Mouse (Mus musculus) kidney, adult 18-20 months (tissue): ENCODE results near the gene Galnt11.
"Not testable (repeated sequence)": the region's sequence is repeated elsewhere in the genome, so short reads cannot be mapped to it uniquely, and the experiment has no call there.

ENCODE experiments used
- DNase-seq: peaks from one replicate; pipeline ENCODE4 v3.0.0; 2021

Galnt11 gene

GRCm38 (mm10) chr5:25221604-25222003 lies at the start of gene Galnt11:
Gene Galnt11, plus strand, starts transcription at chr5:25221904.
- no peak for DNase-seq

- DNase-seq, result not testable (repeated sequence)
Measured at GRCm38 (mm10) chr5:25177937-25178336, 43.8 kb upstream of the Galnt11 start.

GRCm38 (mm10) chr5:25178543-25178942 lies 43.2 kb upstream of the Galnt11 start:
- DNase-seq, result peak; percentile 25

GRCm38 (mm10) chr5:25179284-25179683 lies 42.4 kb upstream of the Galnt11 start:
- peak; percentile 22 for DNase-seq

- peak; percentile 49 for DNase-seq
Measured at GRCm38 (mm10) chr5:25179936-25180488, 41.7 kb upstream of the Galnt11 start.

GRCm38 (mm10) chr5:25181004-25181531 lies 40.6 kb upstream of the Galnt11 start, which contains the start of gene Galntl5:
Gene Galntl5, plus strand, starts transcription at chr5:25181460.
- DNase-seq, result peak; percentile 16

GRCm38 (mm10) chr5:25183595-25183994 lies 38.1 kb upstream of the Galnt11 start:
- DNase-seq, result no peak

GRCm38 (mm10) chr5:25184594-25184993 lies 37.1 kb upstream of the Galnt11 start:
- DNase-seq, result no peak

GRCm38 (mm10) chr5:25187727-25188126 lies 34.0 kb upstream of the Galnt11 start:
- peak; percentile 25 for DNase-seq

- peak; percentile 68 for DNase-seq
Measured at GRCm38 (mm10) chr5:25188802-25189201, 32.9 kb upstream of the Galnt11 start.

GRCm38 (mm10) chr5:25190521-25190920 lies 31.2 kb upstream of the Galnt11 start:
- DNase-seq, result no peak

- no peak for DNase-seq
Measured at GRCm38 (mm10) chr5:25211872-25212271, 9.8 kb upstream of the Galnt11 start.

- not testable (repeated sequence) for DNase-seq
Measured at GRCm38 (mm10) chr5:25213216-25213615, 8.5 kb upstream of the Galnt11 start.

- no peak for DNase-seq
Measured at GRCm38 (mm10) chr5:25215006-25215405, 6.7 kb upstream of the Galnt11 start.

GRCm38 (mm10) chr5:25222752-25223702 lies 1.3 kb downstream of the Galnt11 start, which contains the start of gene E130116L18Rik:
Gene E130116L18Rik, minus strand, starts transcription at chr5:25223153.
- peak; percentile 91 for DNase-seq

GRCm38 (mm10) chr5:25224377-25224776 lies 2.7 kb downstream of the Galnt11 start:
- not testable (repeated sequence) for DNase-seq

GRCm38 (mm10) chr5:25243101-25243500 lies 21.4 kb downstream of the Galnt11 start:
- peak; percentile 37 for DNase-seq

GRCm38 (mm10) chr5:25245806-25246472 lies 24.2 kb downstream of the Galnt11 start:
- no peak for DNase-seq

- DNase-seq, result no peak
Measured at GRCm38 (mm10) chr5:25246473-25246865, 24.8 kb downstream of the Galnt11 start.

GRCm38 (mm10) chr5:25247036-25247435 lies 25.3 kb downstream of the Galnt11 start:
- DNase-seq, result peak; percentile 67

- peak; percentile 68 for DNase-seq
Measured at GRCm38 (mm10) chr5:25252423-25252822, 30.7 kb downstream of the Galnt11 start.

GRCm38 (mm10) chr5:25252825-25253544 lies 31.3 kb downstream of the Galnt11 start:
- no peak for DNase-seq
